Mouse (Mus musculus) myocyte (in vitro differentiated cells): ENCODE data around the gene Knstrn.

Source experiments
- CEBPB ChIP-seq: IDR thresholded peaks from 2 replicates; pipeline ENCODE4 v1.6.1; 2011; ENCODE audit warnings: mild to moderate bottlenecking, moderate library complexity; ENCODE audit not compliant: poor library complexity, insufficient read depth, severe bottlenecking
- E2F4 ChIP-seq: IDR thresholded peaks from one replicate; pipeline ENCODE4 v1.6.1; 2011; ENCODE audit warnings: mild to moderate bottlenecking, control low read depth, moderate library complexity; ENCODE audit not compliant: insufficient read depth
- MAX ChIP-seq: IDR thresholded peaks from one replicate; pipeline ENCODE4 v1.6.1; 2011; ENCODE audit warnings: low read depth, mild to moderate bottlenecking, control low read depth
- MYOD1 ChIP-seq, 3 experiments: IDR thresholded peaks; one replicate each; pipeline ENCODE4 v1.6.1; 2011; ENCODE audit warnings: control low read depth in 2 of 3, low read depth in 2 of 3, mild to moderate bottlenecking in 2 of 3, moderate library complexity in 1 of 3; ENCODE audit not compliant: insufficient read length in 2 of 3, control insufficient read depth in 1 of 3
- MYOG ChIP-seq, 3 experiments: IDR thresholded peaks; one replicate each; pipeline ENCODE4 v1.6.1; 2011; ENCODE audit warnings: control low read depth in 2 of 3, low read depth in 2 of 3, mild to moderate bottlenecking in 2 of 3; ENCODE audit not compliant: insufficient read length in 2 of 3, control insufficient read depth in 1 of 3, insufficient read depth in 1 of 3
- POLR2A ChIP-seq: IDR thresholded peaks from one replicate; pipeline ENCODE4 v1.6.1; 2011; ENCODE audit warnings: low read depth, mild to moderate bottlenecking, control low read depth, moderate library complexity; ENCODE audit not compliant: insufficient read length
- POLR2AphosphoS2 ChIP-seq: IDR thresholded peaks from one replicate; pipeline ENCODE4 v1.6.1; 2011; ENCODE audit warnings: low read depth, control low read depth; ENCODE audit not compliant: insufficient read length
- REST ChIP-seq: IDR thresholded peaks from one replicate; pipeline ENCODE4 v1.6.1; 2011; ENCODE audit warnings: mild to moderate bottlenecking, control low read depth, moderate library complexity; ENCODE audit not compliant: insufficient read depth, insufficient read length
- TCF12 ChIP-seq: IDR thresholded peaks from one replicate; pipeline ENCODE4 v1.6.1; 2011; ENCODE audit warnings: mild to moderate bottlenecking, control low read depth; ENCODE audit not compliant: poor library complexity, insufficient read depth, severe bottlenecking
- TCF3 ChIP-seq: IDR thresholded peaks from one replicate; pipeline ENCODE4 v1.6.1; 2011; ENCODE audit warnings: low read depth, control low read depth; ENCODE audit not compliant: insufficient read length
- USF1 ChIP-seq: IDR thresholded peaks from one replicate; pipeline ENCODE4 v1.6.1; 2011; ENCODE audit warnings: low read depth, mild to moderate bottlenecking, control low read depth, moderate library complexity

DNA sequence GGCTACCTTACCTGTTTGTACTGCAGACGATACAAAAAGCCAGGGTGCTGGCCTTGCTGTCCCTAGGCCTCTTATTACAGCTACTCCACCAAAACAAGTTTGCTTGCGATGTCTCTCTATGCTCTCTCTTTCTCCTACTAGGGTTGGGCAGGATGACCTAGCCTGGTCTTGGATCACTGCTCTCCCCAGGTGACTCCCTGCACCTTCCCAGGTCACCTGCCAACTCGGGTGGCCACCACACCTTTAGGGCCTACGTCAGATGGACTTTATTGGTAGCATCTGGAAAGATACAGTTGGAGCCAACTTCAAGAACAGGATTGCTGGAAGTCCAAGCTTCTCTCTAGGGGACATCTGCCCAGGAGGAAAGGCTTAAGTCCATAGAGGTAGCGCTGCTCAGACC lies 48.9 kb upstream of the Knstrn start:
- TF ChIP-seq POLR2A (no peak), MYOD1 (IDR thresholded peaks at IDR 0.05; ENCODE audit: control insufficient read depth in 1 of 3, insufficient read length in 2 of 3, low read depth in 2 of 3) (no peak), POLR2AphosphoS2 (no peak), E2F4 (no peak), CEBPB (no peak), TCF12 (no peak), MAX (no peak), TCF3 (no peak), MYOG (IDR thresholded peaks at IDR 0.05; ENCODE audit: control insufficient read depth in 1 of 3, insufficient read depth in 1 of 3, insufficient read length in 2 of 3, low read depth in 2 of 3) (no peak), REST (no peak), USF1 (no peak)
